Mouse (Mus musculus) right cerebral cortex, postnatal 25 days (tissue): ENCODE measurements around the gene Cntn4.

Source experiments
- DNase-seq: peaks from one replicate; pipeline ENCODE4 v3.0.0; 2022

The Cntn4 gene

GRCm38 (mm10) chr6:106465766-106466165, 788.3 kb downstream of the Cntn4 start:
- DNase-seq, result no peak

GRCm38 (mm10) chr6:106466267-106467029, 789.0 kb downstream of the Cntn4 start:
- no peak for DNase-seq

DNA sequence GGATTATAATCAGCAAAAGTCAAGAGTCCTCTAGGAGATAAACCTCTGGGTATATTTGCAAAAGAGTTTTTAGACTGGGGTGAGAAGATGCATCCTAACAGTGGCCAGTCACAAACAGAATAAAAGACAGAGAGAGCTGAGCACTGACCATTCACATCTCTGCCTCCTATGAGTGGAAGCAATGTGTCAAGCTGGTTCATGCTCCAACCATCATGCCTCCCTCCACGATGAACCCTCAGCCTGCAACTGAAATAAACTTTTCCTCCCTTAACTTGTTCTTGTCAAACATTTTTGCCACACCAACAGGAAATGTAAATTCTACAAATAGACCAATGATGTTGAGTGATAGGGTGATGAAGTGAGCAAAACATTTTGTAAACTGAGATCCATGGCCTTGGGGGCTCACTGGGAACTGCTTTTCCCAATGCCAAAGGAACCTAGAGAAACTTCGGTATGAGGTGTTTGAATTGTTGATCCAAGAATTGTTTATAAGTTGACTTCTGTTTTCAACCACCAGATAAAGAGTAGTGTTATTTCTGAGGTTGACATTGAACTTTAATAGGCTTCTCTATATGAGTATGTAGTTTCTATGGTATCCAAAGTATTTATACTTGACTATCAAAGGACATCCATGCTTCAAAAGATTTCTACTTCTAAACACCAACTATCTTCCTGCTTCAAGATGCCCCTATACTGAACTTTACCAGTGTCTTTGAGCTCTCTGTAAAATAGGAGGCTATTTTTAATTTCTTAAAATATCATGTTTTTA, 794.6 kb downstream of the Cntn4 start:
- no peak for DNase-seq

DNA sequence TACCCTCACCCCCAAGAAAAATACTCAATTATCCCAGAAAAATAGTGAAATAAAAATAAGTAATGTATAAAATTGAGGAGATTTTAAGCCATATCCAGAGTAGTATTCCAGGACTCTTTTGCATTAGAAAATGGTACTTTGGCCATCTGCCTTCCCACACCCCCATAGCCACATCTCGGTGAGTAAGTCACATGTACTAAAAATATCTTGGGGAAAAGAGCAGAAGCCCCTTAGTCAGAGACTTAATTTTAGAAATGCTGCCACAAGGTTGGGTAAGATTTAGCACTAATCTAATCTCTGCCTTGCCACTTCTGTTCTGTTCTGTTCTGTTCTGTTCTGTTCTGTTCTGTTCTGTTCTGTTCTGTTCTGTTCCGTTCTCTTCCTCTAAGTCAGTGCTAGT, 796.4 kb downstream of the Cntn4 start:
- no peak for DNase-seq

DNA sequence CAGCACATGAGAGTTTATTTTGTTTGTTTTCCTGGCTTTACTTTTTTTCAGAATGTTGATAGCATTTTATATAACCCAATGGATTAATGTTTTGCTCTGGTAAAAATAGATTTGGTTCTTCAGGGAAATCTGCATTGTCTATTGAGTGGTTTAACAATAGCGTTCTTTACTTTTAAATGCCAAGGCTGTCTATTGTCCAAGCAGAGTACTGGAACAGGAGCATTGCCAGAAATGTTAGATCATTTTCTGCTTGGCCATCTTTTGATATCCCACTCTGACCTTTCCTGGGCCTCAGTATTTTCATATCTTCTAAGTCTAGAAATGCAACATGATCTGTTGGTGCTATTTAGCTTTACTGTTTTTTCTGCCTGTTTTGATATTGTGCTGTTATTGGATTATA, 804.1 kb downstream of the Cntn4 start:
- DNase-seq, result no peak

- no peak for DNase-seq
Observed at GRCm38 (mm10) chr6:106496303-106496702, 818.8 kb downstream of the Cntn4 start.

DNA sequence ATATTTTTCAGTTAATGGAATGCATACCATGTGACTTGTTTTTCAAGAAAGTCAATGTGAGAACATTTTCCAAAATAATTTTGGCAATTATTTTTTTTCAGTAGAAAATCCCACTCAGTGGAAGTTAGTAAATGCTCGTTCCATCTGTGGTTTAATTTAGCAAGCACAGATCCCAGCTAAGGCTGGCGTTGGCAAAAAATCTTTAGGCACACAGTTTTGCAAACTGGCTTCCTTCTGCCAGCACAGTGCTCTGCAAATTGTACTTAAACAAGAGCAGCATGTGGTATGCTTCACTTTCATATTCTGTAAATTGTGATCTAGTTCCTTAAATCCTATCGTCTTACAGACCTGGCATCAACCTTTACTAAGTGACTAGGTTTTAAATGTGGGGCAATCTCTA, 821.7 kb downstream of the Cntn4 start:
- peak; percentile 50 for DNase-seq

GRCm38 (mm10) chr6:106503961-106504360, 826.5 kb downstream of the Cntn4 start:
- peak; percentile 48 for DNase-seq

DNA sequence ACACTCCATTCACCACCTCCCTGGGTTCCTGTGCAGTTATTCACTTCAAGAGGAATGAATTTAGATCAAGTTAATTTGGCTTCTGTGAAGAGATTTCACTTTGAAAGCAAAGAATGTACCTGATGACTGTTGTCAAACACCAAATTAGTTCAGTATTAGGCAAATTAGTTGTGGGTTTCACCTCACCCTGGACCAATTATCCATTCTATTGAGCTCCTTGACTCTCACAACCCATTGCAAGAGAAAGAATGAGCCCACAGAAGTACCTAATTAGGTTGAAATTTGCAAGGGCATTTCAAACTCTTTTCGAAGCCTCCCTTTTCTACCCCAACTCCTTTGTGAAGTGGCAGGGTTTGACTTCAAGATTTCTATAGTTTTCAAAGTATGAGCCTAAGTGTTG, 842.9 kb downstream of the Cntn4 start:
- no peak for DNase-seq

- no peak for DNase-seq
Observed at GRCm38 (mm10) chr6:106543500-106543899, 866.0 kb downstream of the Cntn4 start.

DNA sequence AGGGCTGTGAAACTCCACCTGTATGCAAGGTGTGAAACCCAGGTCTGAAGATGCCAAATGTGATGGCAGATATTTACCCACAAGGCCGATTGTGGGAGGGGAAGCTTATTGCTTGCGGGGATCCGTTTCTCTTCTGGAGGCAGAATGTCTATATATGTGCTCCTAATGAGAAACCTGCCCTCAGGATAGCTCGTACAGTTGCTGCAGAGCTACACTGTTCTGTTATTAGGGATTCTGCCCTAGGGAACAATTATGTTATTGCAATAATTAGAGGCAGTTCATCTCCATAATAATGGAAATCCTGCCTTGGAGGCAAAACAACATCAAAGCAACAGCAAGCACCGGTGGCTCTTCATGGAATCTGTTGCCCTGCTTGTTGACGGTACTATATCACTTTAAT, 884.2 kb downstream of the Cntn4 start:
- DNase-seq, result no peak

DNA sequence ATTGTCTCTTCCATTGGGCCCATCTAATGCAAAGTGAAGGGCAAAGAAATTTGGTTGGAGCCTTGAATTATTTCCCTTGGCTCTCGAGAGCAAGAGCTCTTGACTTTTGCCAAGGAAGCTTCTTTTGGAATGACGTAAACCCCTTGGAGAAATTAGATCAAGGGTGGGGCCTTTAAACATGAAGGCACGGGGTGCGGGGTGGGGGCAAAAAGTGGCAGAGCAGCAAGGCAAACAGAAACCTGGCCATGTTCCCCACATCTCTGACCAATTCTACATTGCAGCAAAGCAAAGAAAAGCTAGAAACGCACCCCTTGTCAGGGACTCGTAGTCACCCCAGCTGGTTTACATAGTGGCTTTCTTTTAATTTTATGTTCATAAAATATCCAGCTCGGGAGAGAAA, 887.9 kb downstream of the Cntn4 start:
- DNase-seq, result no peak

DNA sequence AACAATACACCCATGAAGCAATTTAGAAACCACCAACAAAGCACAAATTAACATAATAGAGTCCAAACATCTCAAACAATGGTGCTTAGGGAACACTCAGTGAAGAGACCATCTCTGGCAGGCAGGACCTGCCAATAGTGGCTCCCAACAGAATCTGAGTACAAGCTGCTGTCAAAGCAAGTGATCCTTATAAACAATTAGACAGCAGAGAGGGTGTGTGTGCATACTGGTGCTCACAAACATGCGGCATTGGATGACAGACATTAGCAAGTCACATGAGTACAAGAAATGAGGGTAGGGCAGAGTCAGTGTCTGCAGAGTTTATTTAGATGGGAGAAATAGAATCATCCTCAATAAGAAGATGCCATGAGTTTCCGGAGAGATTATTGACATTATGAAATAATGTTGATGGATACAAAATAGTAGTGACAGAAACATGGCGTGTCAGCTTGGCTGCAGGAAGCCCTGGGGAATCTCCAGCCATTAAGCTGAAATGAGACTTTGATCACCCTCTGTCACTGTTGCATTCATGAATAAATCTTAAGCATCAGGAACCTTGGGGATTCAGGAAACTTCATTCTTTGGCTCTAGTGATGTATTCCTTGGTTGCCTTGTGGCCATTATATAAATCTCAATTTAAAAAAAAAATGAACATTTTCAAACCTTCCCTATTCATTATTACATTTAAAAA, 888.5 kb downstream of the Cntn4 start:
- DNase-seq, result no peak

- no peak for DNase-seq
Observed at GRCm38 (mm10) chr6:106566929-106567621, 889.6 kb downstream of the Cntn4 start.

DNA sequence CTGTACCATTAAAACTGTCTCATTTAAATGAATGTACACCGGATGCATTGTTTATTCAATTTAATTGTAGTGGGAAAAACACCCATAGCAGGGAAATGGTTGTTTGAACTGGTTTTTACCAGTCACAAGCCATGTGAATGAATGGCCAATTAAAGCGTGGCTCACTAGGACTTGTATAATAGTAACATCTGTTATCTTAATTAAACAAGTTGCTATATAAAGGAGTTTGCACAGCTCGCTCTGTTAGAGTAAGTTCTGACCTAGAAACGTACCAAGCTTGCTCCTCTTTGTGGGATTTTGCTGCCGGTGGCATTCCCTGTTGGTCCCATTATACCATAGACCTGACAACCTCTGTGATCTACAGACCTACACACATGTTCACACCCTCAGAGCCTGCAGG, 902.7 kb downstream of the Cntn4 start:
- DNase-seq, result no peak

DNA sequence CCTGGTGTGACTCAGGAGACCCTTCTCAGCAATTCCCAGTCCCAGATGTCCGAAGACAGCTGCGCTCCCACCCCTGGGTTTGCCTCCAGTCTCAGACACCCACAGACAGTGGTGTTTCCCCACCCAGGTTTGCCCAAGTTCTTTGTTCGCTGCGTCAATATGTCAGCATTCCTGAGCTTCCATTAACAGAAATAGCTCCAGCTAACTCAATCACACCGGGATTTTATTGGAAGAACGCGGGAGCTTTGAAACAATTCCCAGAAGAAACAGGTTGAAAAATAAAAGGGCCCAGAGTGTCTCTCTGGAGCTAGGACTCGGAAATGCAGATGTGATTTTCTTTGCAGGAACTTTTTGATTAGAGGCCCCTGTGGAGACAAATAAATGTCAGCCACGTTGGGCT, 916.3 kb downstream of the Cntn4 start:
- no peak for DNase-seq

DNA sequence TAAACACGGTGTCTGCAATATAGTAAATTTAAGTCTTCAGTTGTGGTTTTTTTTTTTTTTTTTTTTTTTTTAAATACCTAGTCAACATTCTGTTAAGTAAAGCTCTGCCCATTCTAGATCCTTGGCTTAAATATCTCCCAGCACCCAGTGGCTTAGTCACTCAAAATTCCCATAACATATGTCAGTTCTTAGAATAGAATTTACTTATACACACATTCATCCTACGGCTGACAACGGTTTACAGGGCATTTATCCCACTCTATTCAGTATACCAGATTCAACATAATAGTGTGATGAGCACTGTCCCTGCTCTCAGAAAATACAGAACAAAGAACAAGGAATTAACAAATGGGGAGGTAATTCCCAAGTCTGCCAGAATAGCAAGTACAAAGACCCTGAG, 939.6 kb downstream of the Cntn4 start:
- DNase-seq, result no peak

- DNase-seq, result no peak
Observed at GRCm38 (mm10) chr6:106621188-106621749, 943.8 kb downstream of the Cntn4 start.

DNA sequence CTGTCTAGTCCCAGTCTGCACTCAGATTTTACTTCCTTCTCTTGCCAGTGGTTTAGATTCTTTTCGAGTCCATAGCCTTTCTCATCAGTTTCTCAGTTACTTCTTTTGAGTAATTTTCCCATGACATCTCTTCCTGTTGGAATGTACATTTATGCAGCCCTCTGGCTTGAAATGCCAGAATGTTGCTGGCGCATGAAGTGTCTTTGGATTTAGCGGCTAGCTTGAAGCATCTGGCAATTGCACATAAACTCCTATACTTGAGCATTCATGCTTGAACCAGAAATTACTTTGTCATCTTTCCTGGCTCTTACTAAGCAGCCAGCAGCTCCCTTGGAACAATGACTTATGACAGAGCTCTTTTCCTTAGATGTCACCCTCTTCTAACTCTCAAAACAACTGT, 965.6 kb downstream of the Cntn4 start:
- DNase-seq, result no peak

DNA sequence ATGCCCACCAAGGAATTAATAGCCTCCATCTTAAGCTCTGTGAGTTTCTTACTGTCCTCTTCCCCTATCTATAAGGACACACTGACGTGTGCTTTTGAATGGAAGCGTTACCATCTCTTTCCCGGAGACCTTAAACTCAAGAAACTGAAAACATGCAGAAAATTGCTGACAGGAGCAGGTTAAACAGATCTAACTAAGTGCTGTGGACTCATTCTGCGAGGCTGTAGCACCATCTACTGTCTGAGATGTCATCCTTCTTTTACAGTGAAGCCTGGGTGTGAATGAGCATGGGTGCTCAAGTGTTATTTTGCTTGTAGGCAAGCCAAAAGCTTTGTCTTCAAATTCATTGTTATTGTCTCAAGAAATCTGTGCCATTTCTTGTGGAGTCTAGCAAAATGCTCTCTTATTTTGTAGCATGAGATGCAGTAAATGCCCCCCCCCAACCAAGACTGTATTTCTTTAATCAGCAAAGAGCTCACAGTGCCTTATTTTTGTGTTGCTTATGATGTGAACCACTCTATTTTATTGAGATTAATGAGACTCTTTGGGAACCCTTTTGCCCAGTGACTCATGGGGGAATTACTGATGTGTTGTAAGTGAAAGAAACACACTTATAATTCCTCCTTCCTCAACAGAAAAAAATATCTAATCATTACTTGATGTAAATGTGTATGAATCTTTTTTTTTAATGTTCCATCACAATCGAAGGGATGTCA, 968.2 kb downstream of the Cntn4 start:
- DNase-seq, result peak; percentile 53

- no peak for DNase-seq
Observed at GRCm38 (mm10) chr6:106646945-106647344, 969.5 kb downstream of the Cntn4 start.
